Mouse (Mus musculus) layer of hippocampus, postnatal 36 days (tissue): ENCODE results near the gene Prickle4. TPM values are rescaled to one million over a fixed set of nuclear protein-coding genes. Genes with fewer than 3 reads are reported as not detected.
A peak's percentile ranks its signal among the peaks of the same experiment; 100 is the strongest.

Experiments
- DNase-seq, 2 experiments: peaks; one replicate each; pipeline ENCODE4 v3.0.0; 2022
- total RNA-seq, 2 experiments: library from RNA; stranded (reverse); gene quantifications; 2 replicates each; pipeline ENCODE4 v1.2.3; 2021

The Prickle4 gene
- total RNA-seq, 2 experiments from 2014 or later: 3.9 to 4.4 TPM

DNA sequence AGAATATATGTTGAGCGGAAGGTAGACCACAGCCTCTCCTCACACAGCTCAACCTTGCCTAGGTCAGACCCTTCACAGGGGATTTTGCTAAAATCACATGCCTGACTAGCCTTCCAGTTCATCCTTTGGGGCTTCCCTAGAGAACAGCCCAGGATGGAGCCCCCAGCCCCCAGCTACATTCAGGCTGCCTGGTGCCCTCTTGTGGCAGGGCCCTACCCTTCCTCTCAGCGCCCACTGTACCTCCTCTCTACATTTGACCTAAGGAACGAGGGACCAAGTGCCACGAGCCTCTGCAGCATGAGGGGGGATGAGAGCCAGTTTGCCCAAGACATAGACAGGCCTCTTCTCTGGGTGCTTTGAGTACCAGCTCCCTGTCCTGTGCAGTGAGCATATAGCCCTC is 10.2 kb upstream of the Prickle4 start:
- DNase-seq: no peak

DNA sequence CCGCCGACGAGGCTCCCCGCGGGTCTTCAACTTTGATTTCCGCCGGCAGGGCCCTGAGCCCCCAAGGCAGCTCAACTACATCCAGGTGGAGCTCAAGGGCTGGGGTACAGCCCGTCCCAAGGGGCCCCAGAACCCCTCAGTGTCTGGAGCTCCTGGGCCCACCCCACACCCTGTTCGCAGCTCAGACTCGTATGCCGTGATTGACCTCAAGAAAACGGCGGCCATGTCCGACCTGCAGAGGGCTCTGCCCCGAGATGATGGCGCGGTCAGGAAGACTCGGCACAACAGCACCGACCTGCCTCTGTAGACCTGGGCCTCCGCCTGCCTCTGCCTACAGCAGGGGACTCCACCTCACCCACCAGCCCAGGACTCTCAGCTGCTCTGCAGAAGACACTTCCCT is 9.0 kb upstream of the Prickle4 start:
- DNase-seq: no peak

DNA sequence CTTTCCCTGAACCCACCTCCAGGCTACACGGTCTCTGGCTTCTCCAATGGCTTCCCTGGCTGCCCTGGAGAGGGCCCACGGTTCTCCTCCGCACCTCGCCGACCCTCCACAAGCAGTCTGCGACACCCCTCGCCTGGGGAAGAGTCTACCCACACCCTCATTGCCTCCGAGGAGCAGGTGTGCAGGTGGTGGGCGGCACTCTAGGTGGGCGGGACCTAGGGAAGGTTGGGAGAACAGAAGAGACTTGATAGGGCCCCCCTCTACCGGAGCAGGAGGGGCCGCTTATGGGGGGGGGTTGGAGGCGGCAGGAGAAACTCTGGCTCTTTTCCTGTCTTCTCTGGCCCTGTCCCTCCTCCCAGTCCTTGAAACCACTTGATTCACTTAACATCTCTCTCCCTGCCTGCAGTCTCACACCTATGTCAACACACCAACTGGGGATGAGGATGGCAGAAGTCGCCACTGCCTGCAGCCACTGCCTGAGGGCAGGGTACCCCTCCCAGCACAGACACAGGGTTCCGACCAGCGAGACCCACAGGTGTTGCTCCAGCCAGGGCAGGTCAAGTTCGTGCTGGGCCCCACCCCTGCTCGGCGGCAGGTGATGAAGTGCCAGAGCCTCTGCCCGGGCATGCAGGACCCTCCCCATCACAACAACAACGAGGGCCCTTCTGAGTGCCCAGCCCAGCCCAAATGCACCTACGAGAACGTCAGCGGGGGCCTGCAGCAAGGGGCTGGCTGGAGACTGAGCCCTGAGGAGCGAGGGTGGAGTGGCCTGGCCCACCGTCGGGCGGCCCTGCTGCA is 8.2 kb upstream of the Prickle4 start:
- no peak for DNase-seq

DNA sequence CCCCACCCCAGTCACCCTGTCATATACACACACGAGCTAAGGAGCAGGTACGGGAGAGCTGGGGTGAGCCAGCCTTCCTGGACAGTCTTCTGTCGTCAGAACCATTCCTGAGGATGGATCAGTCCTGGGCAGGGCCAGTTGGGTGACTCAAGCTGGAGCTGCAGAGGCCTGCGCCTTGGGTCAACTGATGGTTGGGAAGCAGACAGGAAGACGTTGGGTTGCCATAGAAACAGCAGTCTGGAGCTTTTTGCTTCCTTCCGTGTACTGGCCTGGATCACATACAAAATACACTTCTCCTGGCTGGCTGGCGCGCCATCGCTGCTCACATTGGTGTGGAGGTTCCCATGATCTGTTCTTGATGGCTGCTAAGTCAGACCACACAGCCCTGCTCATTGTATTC is 7.3 kb upstream of the Prickle4 start:
- no peak for DNase-seq

DNA sequence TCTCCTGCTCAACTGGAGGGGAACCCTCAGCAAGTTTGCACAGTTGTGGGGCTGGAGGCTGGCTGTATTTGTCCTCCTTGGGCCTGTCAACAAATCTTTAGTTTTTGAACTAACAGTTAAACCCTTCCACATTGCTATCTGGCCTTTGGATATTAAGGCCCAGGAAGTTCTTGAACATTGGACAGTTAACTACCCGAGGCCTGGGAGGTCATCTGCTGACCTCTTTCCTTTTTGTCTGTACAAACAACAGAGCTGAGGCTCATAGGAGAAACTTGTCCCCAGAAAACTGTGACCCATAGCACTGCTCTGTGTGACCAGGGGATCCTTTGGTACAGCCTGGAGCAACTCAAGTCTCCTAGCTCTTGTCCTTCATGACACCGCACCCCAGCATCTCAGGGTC is 4.5 kb upstream of the Prickle4 start:
- no peak for DNase-seq

DNA sequence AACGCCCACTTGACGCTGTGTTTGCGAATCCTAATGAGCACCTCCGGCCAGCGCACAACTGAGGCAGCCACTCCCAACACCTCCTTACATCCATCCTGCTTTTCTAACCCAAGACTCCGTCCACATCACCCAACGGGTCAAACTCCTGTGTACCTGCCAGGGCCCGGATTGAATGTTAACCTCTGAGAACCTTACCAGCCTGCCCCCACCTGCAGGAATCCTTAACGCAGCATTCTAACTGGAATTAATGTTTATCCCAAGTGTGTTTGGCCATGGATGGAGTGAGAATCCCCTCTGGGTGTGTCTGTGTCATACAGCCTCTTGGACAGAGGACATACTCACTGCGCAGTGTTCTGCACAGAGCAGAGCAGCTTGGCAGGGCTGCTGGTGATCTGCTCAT is 3.6 kb upstream of the Prickle4 start:
- no peak for DNase-seq

DNA sequence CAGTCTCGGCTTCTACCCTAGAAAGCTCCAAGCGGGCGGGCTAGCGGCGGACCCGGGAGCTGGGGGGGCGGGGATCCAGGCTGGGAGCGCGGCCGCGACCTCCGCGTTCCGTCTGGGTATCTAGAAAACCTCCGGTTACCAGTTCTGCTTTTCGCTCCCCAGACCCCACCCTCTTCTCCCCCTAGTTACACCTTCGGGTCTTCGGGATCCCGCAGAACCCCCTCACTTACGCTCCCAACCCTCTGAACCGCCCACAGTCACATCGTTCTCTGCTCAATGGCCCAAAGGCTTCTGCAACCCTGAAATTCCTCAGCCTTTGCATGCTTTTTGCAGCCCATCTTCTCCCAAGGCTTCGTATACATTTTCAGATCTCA is 788 bp upstream of the Prickle4 start:
- no peak for DNase-seq

DNA sequence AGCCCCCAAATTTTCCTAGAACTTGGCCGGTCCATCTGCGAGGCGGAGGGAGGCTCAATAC is 264 bp downstream of the Prickle4 start, which contains the start of gene Gm21981:
Gene Gm21981 (minus strand): TSS at position 14 of the 61 bp plus-strand sequence.
- DNase-seq: no peak

DNA sequence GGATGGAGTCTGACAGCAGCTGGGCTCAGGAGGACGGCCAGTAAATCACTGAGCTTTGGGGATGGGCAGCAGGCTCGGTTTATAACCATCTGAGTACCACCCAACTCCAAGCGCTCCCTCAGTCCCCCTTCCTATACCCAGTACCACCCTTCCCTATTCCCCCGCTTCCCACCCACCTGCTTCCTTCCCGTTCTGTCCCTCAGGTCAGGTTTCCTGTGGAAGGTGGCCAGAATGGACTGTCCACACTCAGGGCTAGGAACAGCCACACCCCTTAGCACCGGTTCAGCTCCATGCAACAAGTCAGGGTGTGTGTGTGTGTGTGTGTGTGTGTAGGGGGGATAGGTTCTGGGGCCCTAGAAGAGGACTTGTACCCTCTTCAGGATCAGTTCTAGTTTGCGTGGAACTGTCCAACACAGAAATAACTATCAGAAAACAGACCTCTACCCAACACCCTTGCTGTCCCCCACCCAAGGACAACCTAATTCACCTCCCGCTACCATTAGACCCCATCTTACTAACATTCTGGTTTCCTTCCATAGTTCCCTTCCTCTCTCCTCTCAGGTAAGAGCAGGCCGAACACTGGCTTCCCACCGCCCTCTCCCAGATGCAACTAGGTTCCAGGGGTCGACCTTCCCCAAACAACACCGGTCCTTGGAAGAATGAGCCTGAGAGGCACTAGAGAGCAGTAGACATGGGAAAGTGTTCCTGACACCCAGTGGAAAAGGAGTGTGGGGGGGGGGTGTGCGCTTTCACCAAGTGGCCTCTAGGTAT is 680 bp downstream of the Prickle4 start:
- DNase-seq: no peak

DNA sequence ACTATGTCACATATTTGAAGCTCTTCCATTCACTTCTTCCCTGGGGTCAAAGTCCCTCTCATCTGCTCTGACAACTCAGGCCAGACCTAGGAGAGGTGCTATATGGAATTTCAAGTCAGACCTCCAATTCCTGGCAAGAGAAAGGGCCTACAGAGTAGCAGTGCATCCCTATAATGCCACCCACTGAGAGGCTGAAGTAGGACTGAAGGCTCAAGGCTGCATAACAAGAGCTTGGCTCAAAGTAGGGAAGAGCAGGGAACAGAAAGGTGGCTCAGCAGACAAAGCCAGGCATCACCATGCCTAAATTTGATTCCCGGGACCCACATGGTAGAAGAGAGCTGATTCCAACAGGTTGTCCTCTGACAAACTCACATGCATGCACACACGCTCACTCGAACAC is 2.9 kb downstream of the Prickle4 start:
- DNase-seq: no peak

DNA sequence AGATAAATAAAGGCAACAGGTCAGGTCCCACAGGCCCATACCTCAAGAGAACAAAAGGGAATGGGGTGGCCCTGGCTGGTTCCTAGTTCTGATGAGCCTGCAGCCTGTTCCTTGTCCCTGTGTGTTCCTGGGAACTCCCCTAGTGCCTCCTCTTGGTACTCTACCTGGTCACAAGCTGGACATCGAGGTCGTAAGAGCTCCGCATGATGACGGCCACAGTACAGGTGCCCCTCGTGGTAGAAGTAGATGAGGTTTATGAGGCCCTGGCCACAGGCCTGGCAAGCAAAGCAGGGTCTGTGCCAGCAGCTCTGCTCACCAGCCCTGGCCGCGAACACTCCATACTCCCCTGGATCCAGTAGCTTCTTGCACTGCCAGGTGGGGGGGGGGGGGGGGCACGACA is 4.6 kb downstream of the Prickle4 start:
- DNase-seq: no peak

DNA sequence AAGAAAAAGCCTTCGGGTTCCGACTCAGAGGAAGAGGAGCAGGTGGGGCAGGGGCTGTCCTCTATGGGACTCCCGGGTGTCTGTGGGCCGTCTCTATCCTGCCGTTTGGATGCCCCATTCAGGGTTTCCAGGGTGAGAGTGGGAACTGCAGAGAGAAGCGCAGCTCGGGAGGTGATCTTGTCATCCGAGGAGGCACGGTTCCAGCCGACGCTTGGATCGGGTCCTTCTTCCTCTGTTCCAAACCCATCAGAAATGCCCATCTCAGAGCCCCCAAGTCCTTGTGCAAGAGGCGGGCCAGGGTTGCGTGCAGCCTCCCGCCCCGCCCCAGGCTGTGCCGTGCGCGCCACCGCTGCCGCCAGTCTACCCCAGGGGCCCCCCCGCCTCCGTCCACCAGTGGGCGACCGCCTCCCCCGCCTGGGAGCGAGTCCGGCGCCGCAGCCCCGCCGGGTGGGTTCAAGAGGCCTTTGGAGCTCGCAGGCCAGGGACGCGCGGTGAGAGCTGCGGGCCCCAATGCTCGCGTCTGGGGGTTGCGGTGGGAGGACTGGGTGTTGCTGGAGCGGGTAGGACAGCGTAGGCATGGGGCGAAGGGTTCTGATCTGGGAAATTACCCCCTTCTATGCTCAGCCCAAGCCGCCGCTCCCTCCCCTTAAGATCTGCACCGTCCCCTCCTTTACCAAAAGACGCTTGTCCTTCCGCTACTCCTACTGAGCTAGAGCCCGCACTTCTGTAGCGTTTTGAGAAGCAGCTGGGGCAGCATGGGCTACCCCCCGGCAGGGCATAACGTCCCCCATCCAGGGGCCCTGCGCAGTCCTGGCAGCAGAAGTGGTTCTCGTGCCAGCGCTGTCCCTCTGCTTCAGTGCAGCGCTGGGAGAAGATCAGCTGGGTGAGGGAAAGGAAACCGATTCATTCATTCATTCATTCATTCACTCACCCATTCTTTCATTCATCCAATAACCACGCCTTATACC is 5.6 kb downstream of the Prickle4 start, which contains the start of gene Frs3:
Gene Frs3 (plus strand): TSS at position 423 of the 968 bp plus-strand sequence.
- peak; percentile 77 to 78 for DNase-seq

DNA sequence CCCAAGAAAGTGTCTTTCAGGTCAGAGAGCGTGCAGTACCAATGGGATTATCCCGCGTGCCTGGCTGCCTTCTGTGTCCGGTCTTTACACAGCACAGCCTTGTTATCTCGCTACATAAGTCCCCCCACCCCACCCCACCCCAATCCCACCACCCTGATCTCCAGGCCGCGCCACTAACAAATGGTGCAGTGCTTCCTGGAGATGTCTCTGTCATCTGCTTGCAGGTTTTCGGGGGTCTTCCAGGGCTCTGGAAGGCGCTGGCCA is 6.3 kb downstream of the Prickle4 start, which contains the start of gene Tomm6:
Gene Tomm6 (minus strand): TSS at position 43 of the 264 bp plus-strand sequence.
- DNase-seq: no peak

DNA sequence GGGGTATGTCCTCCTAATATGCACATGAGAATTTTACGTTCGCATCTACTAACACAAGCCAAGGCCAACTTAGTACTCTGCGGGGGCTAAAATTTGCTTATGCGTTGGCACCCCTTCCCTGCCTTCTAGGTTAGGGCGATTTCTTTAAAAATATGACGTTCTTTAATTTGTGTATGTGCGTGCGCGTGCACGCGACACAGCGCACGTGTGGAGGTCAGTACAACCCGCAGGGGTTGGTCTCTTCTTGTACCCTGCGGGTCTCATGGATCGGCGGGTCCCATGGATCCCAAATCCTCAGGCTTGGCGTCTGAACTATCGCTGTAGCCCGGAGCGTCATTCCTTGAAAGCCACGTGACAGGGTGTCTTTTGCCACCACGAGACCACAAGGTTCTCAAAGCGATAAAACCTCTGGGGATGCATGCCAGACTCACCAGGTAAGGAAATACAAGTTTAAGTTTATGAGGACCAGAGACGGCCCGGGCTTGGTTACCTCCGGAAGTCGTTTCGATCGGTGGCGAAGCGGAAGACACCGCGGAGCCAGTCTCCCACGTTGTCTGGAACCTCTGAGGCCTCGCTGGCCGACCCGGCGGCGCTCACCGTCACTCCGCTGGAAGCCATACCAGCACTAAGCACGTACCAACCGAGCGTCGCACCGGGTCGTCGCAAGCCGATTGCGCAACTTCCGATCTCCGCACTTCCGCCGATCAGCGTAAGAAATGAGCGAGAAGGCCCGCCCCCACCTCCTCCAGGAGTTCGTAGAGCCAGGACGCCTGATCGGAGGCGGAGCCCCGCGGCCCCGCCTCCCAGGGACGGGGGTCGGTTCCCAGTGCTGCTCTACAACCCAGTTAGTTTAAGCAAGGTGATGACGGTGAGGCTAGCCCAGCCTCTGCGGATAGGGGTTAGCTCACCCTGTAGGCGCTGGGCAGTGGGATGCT is 6.9 kb downstream of the Prickle4 start:
- peak; percentile 93 to 94 for DNase-seq

DNA sequence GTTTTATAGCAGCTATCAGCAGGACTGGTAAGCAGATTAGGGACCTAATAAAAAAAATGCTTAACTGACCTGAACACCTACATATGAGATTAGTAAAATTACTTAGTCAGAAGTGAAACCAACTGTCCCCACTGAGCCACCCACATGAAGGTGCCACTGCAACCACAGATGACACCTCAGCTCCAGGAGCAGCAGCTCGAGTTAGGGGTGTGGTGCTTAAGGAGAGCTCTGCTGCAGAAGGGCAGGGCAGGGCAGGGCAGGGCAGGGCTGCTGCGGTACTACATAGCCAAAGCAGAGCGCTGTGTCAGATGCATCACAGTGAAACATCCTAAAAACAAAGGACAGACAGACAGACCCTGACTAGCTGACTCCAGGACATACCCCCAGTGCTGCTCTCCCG is 11.7 kb downstream of the Prickle4 start:
- no peak for DNase-seq

DNA sequence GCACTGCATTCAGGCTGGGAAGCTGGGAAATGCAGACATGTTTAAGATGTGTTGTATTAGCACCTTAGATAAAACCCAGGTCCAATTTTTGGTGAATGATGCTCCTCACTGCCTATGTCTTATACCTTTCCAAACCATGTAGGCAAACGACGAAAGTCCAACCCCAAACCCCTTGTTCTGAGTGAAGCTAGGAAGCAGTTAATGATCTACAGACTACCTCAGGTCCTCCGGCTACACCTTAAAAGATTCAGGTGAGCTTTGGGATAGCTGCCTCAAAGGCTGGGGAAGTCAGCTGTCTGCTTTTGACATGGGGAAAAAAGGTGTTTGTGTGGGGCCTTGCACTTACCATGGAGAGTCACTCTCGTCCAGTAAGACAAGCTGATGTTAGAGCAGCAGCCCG is 15.8 kb downstream of the Prickle4 start:
- DNase-seq: no peak

DNA sequence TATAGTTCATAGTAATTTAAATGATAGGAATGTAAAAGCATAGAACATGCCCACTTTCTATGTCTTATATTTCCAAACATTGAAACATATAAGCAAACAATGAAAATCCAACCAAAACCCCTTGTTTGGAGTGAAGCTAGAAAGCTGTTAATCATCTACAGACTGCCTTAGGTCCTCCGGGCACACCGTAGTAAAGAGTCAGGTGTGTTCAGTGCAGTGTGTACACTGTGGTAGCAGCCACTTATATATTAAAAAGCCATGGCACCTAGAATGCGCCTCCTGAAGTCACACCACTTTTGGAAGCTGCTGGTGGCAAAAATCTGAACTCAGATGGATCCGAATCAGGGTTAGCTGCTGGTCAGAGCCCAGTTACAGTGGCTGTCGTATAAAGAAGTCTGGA is 16.3 kb downstream of the Prickle4 start:
- no peak for DNase-seq

DNA sequence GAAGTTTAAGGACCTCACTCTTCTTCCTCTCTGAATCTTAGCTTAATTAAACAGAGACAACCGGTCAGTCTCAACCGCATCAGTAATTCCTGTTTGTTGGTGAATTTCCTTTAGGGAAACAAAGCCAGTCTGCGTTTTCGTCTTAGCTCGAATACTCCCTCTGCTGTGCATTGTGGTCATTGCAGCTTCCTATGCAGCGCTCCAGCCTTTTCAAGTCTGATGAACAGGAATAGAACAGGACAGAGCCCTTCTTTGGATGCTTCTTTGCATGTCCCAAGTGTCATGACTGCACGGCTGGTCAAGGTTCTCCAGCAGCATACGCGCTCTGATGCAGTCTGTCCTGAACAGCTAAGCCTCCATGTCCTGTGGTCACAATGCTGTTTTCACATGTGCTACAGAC is 18.0 kb downstream of the Prickle4 start:
- DNase-seq: peak; percentile 71 to 76

DNA sequence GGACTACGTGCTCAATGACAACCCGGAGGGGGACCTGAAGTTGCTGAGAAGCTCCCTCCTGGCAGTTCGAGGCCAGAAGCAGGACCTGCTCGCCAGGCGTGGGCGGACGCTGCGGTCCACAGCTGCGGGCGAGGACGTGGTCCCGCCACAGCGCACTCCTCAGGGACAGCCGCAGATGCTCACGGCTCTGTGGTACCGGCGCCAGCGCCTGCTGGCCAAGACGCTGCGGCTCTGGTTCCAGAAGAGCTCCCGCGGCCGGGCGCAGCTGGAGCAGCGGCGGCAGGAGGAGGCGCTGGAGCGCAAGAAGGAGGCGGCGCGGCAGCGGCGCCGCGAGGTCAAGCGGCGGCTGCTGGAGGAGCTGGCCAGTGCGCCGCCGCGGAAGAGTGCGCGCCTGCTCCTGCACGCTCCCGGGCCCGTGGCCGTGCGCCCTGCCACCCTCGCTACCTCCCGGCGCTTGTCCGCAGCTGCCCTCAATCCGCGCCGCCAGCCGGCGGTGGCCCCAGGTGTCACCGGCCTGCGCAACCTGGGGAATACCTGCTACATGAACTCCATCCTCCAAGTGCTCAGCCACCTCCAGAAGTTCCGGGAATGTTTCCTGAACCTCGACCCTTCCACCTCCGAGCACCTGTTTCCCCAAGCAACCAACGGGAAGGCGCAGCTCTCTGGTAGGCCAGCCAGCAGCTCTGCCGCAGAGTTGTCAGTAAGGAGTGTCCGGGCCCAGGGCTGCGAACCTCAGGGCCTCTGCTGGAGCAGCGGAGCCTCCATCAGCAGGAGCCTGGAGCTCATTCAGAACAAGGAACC is 22.0 kb downstream of the Prickle4 start:
- peak; percentile 41 to 42 for DNase-seq

DNA sequence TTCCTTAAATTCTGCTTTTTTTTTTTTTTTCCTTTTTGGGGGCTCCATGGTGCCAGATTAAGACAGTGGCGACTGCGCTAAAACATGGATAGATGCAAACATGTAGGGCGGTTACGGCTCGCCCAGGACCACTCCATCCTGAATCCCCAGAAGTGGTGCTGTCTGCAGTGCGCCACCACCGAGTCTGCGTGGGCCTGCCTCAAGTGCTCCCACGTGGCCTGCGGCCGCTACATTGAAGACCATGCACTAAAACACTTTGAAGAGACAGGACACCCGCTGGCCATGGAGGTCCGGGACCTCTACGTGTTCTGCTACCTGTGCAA is 22.6 kb downstream of the Prickle4 start:
- DNase-seq: no peak

DNA sequence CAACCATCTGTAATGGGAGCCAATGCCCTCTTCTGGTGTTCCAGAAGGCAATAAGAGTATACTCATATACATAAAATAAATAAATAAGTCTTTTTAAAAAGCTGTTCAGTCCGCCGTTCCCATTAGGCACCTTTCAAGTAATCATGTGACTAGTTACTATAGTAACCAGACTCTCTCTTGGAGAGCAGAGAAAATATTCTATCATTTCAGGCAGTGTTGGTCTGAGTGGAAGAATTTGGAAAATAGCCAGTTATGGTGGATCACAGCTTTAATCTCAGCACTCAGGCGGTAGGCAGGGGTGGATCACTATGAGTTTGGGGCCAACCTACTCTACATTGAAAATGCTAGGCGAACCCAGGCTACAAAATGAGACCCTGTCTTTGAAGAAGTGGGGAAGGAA is 25.4 kb downstream of the Prickle4 start:
- DNase-seq: no peak

DNA sequence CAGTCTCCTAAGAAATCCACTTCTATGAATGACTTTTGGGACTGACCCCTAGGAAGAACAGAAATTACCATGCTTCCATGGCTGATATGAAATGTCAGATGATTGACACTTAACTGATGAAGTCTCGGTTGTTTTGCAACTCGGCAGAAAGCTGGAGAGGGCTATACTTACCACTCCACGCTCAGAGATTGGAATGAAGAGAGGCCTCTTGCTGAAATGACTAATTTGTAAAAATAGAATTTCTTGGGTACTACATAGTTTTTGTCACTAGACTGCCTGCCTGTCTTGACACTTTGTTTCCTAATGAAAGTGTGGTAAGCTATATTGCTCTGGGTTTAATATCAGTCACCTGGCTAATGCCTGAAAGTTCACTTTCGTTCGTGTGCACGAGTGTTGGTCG is 30.1 kb downstream of the Prickle4 start:
- no peak for DNase-seq
